Mouse (Mus musculus) splenic B cell, adult 2 months (primary cell): Measurements from ENCODE around the gene Slc35e4.

Source experiments
- DNase-seq: peaks from one replicate; pipeline ENCODE4 v3.0.0-alpha.2; 2011; ENCODE audit warnings: low read depth, low spot score
- H3K27me3 ChIP-seq: 2 replicates; pipeline ENCODE4 v1.6.1; 2012; ENCODE audit warnings: mild to moderate bottlenecking, low read length, moderate library complexity, mixed read lengths; ENCODE audit not compliant: control insufficient read depth, poor library complexity, insufficient read depth, severe bottlenecking
- H3K36me3 ChIP-seq: 2 replicates; pipeline ENCODE4 v1.6.1; 2012; ENCODE audit warnings: mild to moderate bottlenecking, low read length, moderate library complexity, mixed read lengths; ENCODE audit not compliant: control insufficient read depth, poor library complexity, insufficient read depth, severe bottlenecking

Gene Slc35e4

DNA sequence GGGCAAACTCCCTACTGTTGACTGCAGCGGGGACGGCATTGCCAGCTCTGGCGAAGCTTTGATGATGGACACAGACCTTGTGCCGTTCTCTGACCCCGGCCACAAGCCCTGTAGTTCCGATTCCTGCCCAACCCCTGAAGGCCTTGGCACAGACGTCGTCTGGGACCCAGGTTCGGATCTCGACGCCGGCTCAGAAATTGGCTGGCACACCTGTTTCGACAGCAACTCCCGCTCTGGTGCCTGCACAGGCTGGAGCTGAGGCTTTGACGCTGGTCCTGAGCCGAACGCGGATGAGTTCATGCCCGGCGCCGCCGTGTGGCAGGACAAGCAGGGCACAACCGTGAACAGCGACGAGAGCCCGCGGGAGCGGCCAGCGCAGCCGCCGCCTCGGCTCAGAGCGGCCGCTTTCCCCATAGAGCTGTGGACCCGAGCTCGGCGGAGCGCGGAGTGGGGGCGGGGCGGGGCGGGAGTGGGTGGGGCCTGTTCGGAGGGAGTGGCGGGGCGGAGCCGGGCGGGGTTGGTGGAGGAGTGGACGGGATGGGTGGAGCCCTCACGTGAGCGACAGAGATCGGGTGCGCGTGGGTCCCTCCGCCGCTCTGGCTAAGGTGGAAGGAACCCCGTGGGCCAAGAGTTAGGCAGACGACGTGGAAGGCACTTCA, 50.9 kb downstream of the Slc35e4 start, which contains the start of gene Osbp2:
Osbp2 (minus strand) TSS at position 450 of the 659 bp plus-strand sequence.
- Histone ChIP-seq H3K27me3 (0 out of 2 replicates have a peak, but pooled peaks cover 2% of the 10 kb centered on the region), H3K36me3 (no peaks in the 10 kb centered on the region)
- peak; percentile 73 for DNase-seq

DNA sequence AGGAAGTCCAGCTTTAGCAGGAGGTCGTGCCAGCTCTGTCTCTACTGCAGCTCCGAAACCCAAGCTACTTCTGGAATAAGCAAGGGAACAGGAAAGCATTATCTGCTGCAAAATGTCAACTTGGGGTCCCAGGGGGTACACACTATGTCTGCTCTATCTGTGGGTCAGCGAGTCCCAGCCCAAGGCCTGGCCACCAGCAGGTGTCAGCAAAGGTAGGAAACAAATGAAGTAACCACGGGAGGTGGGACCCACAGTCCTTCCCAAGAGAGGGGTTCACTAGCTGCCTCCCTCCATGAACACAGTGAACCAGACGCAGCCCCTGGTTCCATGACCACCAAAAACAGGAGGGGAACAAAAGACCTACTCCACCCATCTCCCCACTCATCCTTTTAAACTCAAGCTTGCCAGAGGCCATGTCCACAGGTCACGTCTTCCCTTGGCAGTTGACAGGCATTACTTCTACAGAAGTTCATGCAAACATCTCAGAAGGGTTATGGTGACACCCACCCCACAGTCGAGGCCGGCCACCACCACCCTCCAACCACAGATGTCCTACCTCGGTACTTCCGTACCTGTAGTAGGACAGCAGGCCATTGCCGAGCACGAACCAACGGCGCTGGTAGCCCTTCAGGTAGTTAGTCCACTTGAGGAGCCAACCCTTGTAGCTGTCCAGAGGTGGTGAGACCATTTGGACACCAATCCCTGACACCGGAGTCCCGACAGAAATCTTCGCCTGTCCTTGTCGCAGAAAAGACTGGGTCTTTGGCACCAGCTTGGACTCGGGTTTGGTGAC, 51.6 kb downstream of the Slc35e4 start:
- H3K27me3 ChIP-seq, result 0 out of 2 replicates have a peak, but pooled peaks cover 2% of the 10 kb centered on the region
- no peak for DNase-seq

DNA sequence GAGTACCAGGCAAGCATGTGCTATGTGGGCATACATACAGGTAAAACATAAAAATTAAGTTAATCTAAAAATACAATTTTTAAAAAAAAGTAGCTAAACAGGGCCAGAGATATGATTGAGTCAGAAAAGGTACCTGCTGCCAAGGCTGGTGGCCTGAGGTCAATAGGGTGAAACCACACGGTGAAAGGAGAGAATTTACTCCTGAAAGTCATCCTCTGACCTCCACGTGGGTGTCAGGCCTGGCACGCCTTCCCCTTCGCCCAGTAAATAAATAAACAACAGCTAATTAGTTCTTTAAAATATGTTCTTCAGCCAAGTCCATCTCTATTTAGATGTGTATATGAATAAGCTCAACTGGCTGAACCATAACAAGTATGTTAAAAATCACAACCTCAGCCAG, 54.1 kb downstream of the Slc35e4 start:
- Histone ChIP-seq H3K36me3 (no peaks in the 10 kb centered on the region), H3K27me3 (0 out of 2 replicates have a peak, but pooled peaks cover 2% of the 10 kb centered on the region)
- no peak for DNase-seq

More for the DNA sequence above, 51.6 kb downstream of the Slc35e4 start:
- H3K36me3 ChIP-seq, result no peaks in the 10 kb centered on the region

DNA sequence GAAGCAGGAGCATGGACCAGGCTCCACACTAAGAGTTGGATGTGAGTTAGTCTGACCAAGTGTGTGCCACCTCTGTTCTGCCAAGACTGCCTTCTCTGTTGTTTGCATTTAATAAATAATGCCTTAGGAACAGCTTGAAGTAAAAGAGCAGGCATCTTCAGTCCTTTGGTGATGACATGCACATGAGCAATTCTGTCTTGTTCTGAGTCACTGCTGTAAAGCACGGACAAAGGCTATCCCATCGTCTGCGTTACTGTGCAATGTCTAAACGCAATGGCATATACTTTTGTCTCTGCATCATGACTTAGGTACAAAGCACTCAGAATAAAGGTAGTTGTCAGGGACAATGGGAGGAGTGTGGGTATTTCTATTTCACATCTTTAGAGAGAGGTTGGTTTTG, 54.7 kb downstream of the Slc35e4 start:
- DNase-seq, result no peak
- Histone ChIP-seq H3K27me3 (0 out of 2 replicates have a peak, but pooled peaks cover 2% of the 10 kb centered on the region), H3K36me3 (no peaks in the 10 kb centered on the region)

DNA sequence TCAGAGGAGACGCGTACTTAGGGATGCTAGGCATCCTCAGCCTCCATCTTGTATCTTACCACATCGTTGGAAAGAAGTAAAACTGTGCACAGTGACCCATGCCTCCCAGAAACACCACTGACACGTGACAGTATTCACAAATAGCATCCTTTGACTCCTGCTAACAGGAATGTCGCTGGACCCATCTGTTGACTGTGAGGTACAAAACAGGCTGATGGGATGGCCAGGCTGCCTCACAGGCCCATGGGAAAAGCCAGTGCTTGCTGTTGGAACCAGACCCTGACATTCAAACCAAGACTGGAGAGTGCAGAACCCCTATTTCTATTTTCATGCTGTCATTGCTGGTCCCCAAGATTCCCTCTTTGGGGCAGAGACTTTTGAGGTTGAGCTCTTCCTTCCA, 56.6 kb downstream of the Slc35e4 start:
- Histone ChIP-seq H3K36me3 (no peaks in the 10 kb centered on the region), H3K27me3 (no peaks in the 10 kb centered on the region)
- DNase-seq, result no peak
